Mouse (Mus musculus) macrophage (primary cell): ENCODE measurements around the gene Tpi1. TPM values are rescaled to one million over a fixed set of nuclear protein-coding genes. Genes with fewer than 3 reads are reported as not detected.

Experiments
- H3K27ac ChIP-seq: fragments of 350-480 bp; formaldehyde crosslinking; 2 replicates; pipeline ENCODE4 v1.9.0; 2021
- H3K36me3 ChIP-seq: fragments of 350-480 bp; formaldehyde crosslinking; 2 replicates; pipeline ENCODE4 v1.9.0; 2021; ENCODE audit errors: inconsistent target
- H3K4me3 ChIP-seq: fragments of 350-480 bp; formaldehyde crosslinking; 2 replicates; pipeline ENCODE4 v1.9.0; 2021; ENCODE audit errors: inconsistent target
- H3K79me2 ChIP-seq: fragments of 350-480 bp; formaldehyde crosslinking; 2 replicates; pipeline ENCODE4 v1.9.0; 2021; ENCODE audit errors: inconsistent target
- WGBS: methylation state at CpG from one replicate; pipeline ENCODE4 v1.1.7; 2026; ENCODE audit warnings: inconsistent platforms; ENCODE audit not compliant: missing documents; 5-methylcytosine and 5-hydroxymethylcytosine counted together
- polyA plus RNA-seq: library from polyadenylated mRNA; stranded (reverse); fragments of 250-400 nt; gene quantifications from 3 replicates; pipeline ENCODE4 v1.2.4, GENCODE M21; 2018; ENCODE audit warnings: inconsistent platforms
- total RNA-seq, 78 experiments: library from RNA; depleted of rRNA; stranded (reverse); fragments of 250-400 nt; gene quantifications; 1 replicate in 9 of 78; 2 replicates in 24 of 78; 3 replicates in 43 of 78; 4 replicates in 2 of 78; pipeline ENCODE4 v1.2.4; 2018; ENCODE audit warnings: inconsistent platforms in 56 of 78

Gene Tpi1
- total RNA-seq (2018; cell fraction: chromatin; rRNA removed), result 100 to 1,000 TPM in 1 of 26 experiments, 10 to 100 TPM in 25; 11.1 to 110 (median 37.3) TPM
- total RNA-seq (2018; cell fraction: cytosol; rRNA removed), result 100 to 1,000 TPM; 189 to 306 (median 240) TPM
- 100 to 1,000 TPM in 2 of 26 experiments, 10 to 100 TPM in 24; 37.9 to 113 (median 59.9) TPM for total RNA-seq (2018; cell fraction: nucleus; rRNA removed)
- polyA plus RNA-seq, result 195 to 347 TPM (median 203 TPM) in 3 replicates

- H3K36me3 ChIP-seq, result peaks cover 33% of the 10 kb centered on the region; the same call in 1 of the 2 replicates
- peaks cover 49% of the 10 kb centered on the region for H3K79me2 ChIP-seq
- H3K4me3 ChIP-seq, result peak within 1 kb of the TSS; percentile 85
- 1% methylated on average over 22 of the region's 22 CpGs for WGBS
- H3K27ac ChIP-seq, result peak within 1 kb of the TSS; percentile 94
These were observed at the start of gene Tpi1 for GRCm38 (mm10) chr6:124813933-124814332. Gene Tpi1 (minus strand): TSS chr6:124814296.

GRCm38 (mm10) chr6:124863125-124863657, 49.1 kb upstream of the Tpi1 start:
- Histone ChIP-seq H3K27ac (peak overlapping the region; percentile 27; the same call in 1 of the 2 replicates), H3K79me2 (peaks cover 25% of the 10 kb centered on the region; the same call in 1 of the 2 replicates), H3K36me3 (peaks cover 19% of the 10 kb centered on the region; the same call in 1 of the 2 replicates), H3K4me3 (peak overlapping the region; percentile 69)
- 4% methylated on average over 12 of the region's 16 CpGs for WGBS

- peaks cover 19% of the 10 kb centered on the region; the same call in 1 of the 2 replicates for H3K36me3 ChIP-seq
- WGBS, result 16% methylated on average over 8 of the region's 8 CpGs
- peak overlapping the region; percentile 69 for H3K4me3 ChIP-seq
- H3K27ac ChIP-seq, result 0 out of 2 replicates have a peak overlapping the region, but pooled peaks have one; percentile 27
- H3K79me2 ChIP-seq, result peaks cover 25% of the 10 kb centered on the region; the same call in 1 of the 2 replicates
These were observed 48.5 kb upstream of the Tpi1 start for GRCm38 (mm10) chr6:124862406-124863124.

- Histone ChIP-seq H3K36me3 (peaks cover 19% of the 10 kb centered on the region; the same call in 1 of the 2 replicates), H3K79me2 (peaks cover 25% of the 10 kb centered on the region; the same call in 1 of the 2 replicates), H3K4me3 (no peak overlapping the region), H3K27ac (no peak overlapping the region)
- WGBS, result 76% methylated on average over 2 of the region's 3 CpGs
These were observed 47.7 kb upstream of the Tpi1 start for GRCm38 (mm10) chr6:124861802-124862201.

- H3K27ac ChIP-seq, result no peak overlapping the region
- H3K36me3 ChIP-seq, result peaks cover 19% of the 10 kb centered on the region; the same call in 1 of the 2 replicates
- H3K4me3 ChIP-seq, result no peak overlapping the region
- WGBS, result 94% methylated on average over 18 of the region's 19 CpGs
- peaks cover 25% of the 10 kb centered on the region; the same call in 1 of the 2 replicates for H3K79me2 ChIP-seq
These were observed 47.2 kb upstream of the Tpi1 start for GRCm38 (mm10) chr6:124861266-124861665.

- Histone ChIP-seq H3K4me3 (no peak overlapping the region), H3K27ac (no peak overlapping the region), H3K79me2 (peaks cover 25% of the 10 kb centered on the region; the same call in 1 of the 2 replicates), H3K36me3 (peaks cover 19% of the 10 kb centered on the region; the same call in 1 of the 2 replicates)
- WGBS, result 85% methylated on average over 9 of the region's 9 CpGs
These were observed 46.4 kb upstream of the Tpi1 start for GRCm38 (mm10) chr6:124860511-124860910.

GRCm38 (mm10) chr6:124859725-124860124, 45.6 kb upstream of the Tpi1 start:
- Histone ChIP-seq H3K27ac (no peak overlapping the region), H3K79me2 (peaks cover 25% of the 10 kb centered on the region; the same call in 1 of the 2 replicates), H3K36me3 (peaks cover 19% of the 10 kb centered on the region; the same call in 1 of the 2 replicates), H3K4me3 (no peak overlapping the region)
- WGBS, result 13% methylated on average over 12 of the region's 12 CpGs

GRCm38 (mm10) chr6:124858561-124859318, 44.6 kb upstream of the Tpi1 start:
- H3K27ac ChIP-seq, result no peak overlapping the region
- H3K36me3 ChIP-seq, result peaks cover 19% of the 10 kb centered on the region; the same call in 1 of the 2 replicates
- WGBS, result 85% methylated on average over 20 of the region's 28 CpGs
- no peak overlapping the region for H3K4me3 ChIP-seq
- peaks cover 25% of the 10 kb centered on the region; the same call in 1 of the 2 replicates for H3K79me2 ChIP-seq

- WGBS, result 49% methylated on average over 25 of the region's 26 CpGs
- Histone ChIP-seq H3K4me3 (no peak overlapping the region), H3K36me3 (peaks cover 19% of the 10 kb centered on the region; the same call in 1 of the 2 replicates), H3K27ac (no peak overlapping the region), H3K79me2 (peaks cover 21% of the 10 kb centered on the region; the same call in 1 of the 2 replicates)
These were observed 43.9 kb upstream of the Tpi1 start for GRCm38 (mm10) chr6:124857840-124858530.

- Histone ChIP-seq H3K36me3 (peaks cover 19% of the 10 kb centered on the region; the same call in 1 of the 2 replicates), H3K27ac (no peak within 1 kb of the TSS), H3K79me2 (peaks cover 13% of the 10 kb centered on the region; the same call in 1 of the 2 replicates), H3K4me3 (no peak within 1 kb of the TSS; the same call in 1 of the 2 replicates)
- WGBS, result under 1% methylated on average over 65 of the region's 86 CpGs
These were observed 43.1 kb upstream of the Tpi1 start, which contains the start of gene P3h3 for GRCm38 (mm10) chr6:124856916-124857839. Gene P3h3 (minus strand): TSS chr6:124857752.

GRCm38 (mm10) chr6:124856321-124856720, 42.2 kb upstream of the Tpi1 start:
- H3K27ac ChIP-seq, result no peak overlapping the region
- peaks cover 14% of the 10 kb centered on the region; the same call in 1 of the 2 replicates for H3K36me3 ChIP-seq
- no peak overlapping the region for H3K4me3 ChIP-seq
- 35% methylated on average over 12 of the region's 14 CpGs for WGBS
- peaks cover 5% of the 10 kb centered on the region; the same call in 1 of the 2 replicates for H3K79me2 ChIP-seq

- WGBS, result 80% methylated on average over 12 of the region's 12 CpGs
- no peak overlapping the region for H3K27ac ChIP-seq
- peaks cover 10% of the 10 kb centered on the region; the same call in 1 of the 2 replicates for H3K36me3 ChIP-seq
These were observed 40.6 kb upstream of the Tpi1 start for GRCm38 (mm10) chr6:124854647-124855046.

More at GRCm38 (mm10) chr6:124854647-124855046, 40.6 kb upstream of the Tpi1 start:
- Histone ChIP-seq H3K79me2 (no peaks in the 10 kb centered on the region), H3K4me3 (no peak overlapping the region)
